Mouse (Mus musculus) embryonic stem cell, embryonic (primary cell): Measurements from ENCODE around the gene Kalrn.

Source experiments
- CTCF ChIA-PET, 4 experiments: fragments of 300-600 bp in 2 of 4; fragments of 350-600 bp in 2 of 4; sonication (Branson Sonifier 250); formaldehyde crosslinking; loops; one replicate each; lab custom pipeline; 2022; ENCODE audit warnings: inconsistent platforms in 2 of 4; lab: Charles Lee
- POLR2A ChIA-PET, 4 experiments: fragments of 300-600 bp in 2 of 4; fragments of 350-600 bp in 2 of 4; sonication (Branson Sonifier 250); formaldehyde crosslinking; loops; one replicate each; lab custom pipeline; 2022; ENCODE audit warnings: antibody characterized with exemption in 4 of 4, inconsistent platforms in 1 of 4; lab: Charles Lee

Kalrn gene

DNA sequence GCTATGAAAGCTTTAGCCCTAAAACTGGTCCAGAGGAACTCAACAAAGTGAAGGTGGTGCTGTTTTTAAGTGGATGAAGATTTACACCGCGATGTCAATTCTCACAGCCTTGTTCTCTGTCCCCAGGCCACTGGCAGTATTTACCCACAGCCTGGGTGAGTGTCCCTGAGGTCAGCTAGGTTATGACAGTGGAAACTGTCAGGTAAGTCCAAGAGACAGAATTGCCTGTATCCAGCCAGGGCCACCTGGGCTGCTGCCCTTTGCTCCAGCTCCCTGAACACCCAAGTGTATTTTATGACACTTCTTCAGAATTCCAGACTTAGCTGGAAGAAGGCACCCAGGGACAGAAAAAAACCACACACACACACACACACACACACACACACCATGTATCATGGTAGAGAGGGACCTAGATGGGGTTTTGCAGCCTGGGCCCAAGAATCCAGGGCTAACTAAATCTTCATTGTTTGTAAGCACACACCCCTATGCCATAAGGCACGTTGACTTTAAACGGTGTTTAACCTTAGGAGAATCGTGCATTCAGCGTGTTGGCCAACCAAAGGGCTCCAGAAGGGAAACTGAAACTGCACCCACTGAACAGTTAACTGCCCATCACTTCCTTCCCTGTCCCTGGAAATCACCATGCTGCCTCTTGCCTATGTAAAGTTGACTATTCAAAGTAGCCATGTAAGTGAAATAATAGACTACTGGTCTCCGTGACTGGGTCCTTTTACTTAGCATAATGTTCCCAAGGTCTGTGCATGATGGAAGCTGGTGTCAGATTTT is 462.3 kb downstream of the Kalrn start:
- ChIA-PET POLR2A (interaction anchor here in 3 of 4 experiments (0.6 to 2.5 kb wide), 10 partner anchors 10 to 376 kb away, joined by 3 to 12 read pairs (median 4); no protein-coding TSS in a partner anchor), CTCF (interaction anchor here in 3 of 4 experiments (0.6 to 4.3 kb wide), 10 partner anchors 9 to 290 kb away, joined by 3 to 49 read pairs (median 8); no protein-coding TSS in a partner anchor)

DNA sequence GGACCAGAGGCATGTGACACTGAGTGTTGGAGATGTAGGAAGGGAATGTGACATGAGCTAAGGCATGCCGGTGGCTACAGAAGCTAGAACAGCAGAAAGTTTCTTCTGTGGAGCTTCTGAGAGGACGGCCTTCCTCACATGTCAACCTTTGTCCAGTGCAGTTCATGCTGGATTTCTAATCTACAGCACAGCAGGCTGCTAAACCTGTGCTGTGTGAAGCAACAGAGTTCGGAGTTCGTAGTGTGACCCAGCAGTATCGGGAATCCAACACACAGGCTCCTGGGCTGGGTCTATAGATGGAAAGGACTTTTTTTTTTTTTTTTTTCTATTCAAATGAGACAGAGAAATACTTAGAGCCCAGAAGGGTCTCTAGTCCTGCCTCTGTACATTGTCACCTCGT is 468.9 kb downstream of the Kalrn start:
- ChIA-PET POLR2A (interaction anchor here in 2 of 4 experiments (0.8 to 4.2 kb wide), 7 partner anchors 8 to 24 kb away, joined by 3 to 22 read pairs (median 4); no protein-coding TSS in a partner anchor), CTCF (interaction anchor here in 2 of 4 experiments (0.7 to 1.2 kb wide), 2 partner anchors 22 to 219 kb away, joined by 3 read pairs; no protein-coding TSS in a partner anchor)

DNA sequence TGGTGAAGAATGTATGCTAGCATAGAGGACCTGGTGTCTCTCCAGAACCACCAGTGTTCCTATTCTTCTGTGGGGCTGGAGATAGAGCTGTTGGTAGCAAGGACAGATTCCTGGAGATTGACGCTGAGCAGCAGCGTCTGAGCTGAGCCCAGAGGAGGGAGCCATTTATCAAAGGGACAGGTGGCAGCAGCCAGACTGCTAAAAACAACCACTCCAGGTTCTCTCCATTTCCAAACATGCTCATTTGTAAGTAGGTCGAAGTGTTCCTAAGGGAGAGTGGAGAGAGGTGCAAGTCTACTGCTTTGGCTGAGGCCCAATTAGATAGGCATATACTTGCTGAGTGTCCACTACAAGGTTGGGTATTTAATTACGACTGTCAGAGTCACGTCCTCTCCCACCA is 470.6 kb downstream of the Kalrn start:
- ChIA-PET POLR2A (interaction anchor here in 1 of 4 experiments (0.7 to 4.2 kb wide), 3 partner anchors 8 to 53 kb away, joined by 3 to 22 read pairs (median 3); no protein-coding TSS in a partner anchor), CTCF (no interaction called here)

DNA sequence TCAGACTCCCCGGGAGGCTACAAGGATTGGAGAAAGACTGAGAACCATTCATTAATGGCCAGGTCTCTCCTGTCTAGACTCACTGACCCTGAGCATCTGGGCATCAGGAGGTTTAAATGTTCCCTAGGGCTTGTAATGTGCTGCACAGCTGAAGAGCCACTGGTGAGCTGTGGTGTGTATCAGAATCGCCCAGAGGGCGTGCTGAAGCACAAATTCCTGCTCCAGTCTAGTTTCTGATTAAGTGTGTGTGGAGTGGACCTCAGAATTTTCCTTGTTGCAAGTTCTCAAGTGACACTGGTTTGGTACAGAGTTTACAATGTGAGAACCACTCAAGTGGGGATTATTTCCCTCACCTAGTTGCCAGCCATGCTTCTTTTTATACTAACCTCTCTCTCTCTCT is 473.5 kb downstream of the Kalrn start:
- ChIA-PET CTCF (interaction anchor here in 1 of 4 experiments (1.0 kb wide), 1 partner anchor 18 kb away, joined by 3 read pairs; no protein-coding TSS in a partner anchor), POLR2A (interaction anchor here in 2 of 4 experiments (1.0 to 1.5 kb wide), 2 partner anchors 12 to 14 kb away, joined by 4 read pairs; no protein-coding TSS in a partner anchor)

DNA sequence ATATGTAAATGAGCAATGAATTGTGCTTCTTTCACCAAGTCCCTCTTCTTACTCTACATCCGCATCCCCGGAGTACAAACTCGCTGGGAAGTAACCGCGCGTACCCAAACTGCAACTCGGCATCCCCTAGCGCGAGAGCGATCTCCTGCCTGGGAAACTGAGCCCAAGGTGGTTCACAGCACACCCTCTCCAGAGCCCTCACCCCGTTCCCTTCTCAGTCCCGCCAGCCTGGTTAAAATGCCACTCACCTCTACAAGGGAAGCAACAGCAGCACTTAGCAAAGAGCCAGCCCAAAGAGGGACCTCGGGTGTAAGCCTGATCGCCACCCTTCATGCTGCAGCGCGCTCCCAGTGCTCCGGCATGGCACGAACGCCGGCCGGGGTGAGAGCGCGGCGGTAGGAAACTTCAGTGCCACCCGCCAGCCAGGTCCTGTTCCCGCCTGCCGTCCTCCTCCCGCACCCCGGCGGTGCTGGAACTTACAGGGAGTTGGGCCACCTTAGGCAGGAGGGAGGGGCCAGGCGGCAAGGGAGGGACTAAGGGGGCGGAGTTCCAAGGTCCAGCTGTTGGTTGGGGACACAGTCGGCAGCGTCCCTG is 477.7 kb downstream of the Kalrn start:
- ChIA-PET CTCF (interaction anchor here in 3 of 4 experiments (0.5 to 3.5 kb wide), 9 partner anchors 13 to 275 kb away, joined by 3 to 18 read pairs (median 4); no protein-coding TSS in a partner anchor), POLR2A (interaction anchor here in 3 of 4 experiments (0.6 to 4.4 kb wide), 14 partner anchors 7 to 115 kb away, joined by 3 to 24 read pairs (median 4); no protein-coding TSS in a partner anchor)

DNA sequence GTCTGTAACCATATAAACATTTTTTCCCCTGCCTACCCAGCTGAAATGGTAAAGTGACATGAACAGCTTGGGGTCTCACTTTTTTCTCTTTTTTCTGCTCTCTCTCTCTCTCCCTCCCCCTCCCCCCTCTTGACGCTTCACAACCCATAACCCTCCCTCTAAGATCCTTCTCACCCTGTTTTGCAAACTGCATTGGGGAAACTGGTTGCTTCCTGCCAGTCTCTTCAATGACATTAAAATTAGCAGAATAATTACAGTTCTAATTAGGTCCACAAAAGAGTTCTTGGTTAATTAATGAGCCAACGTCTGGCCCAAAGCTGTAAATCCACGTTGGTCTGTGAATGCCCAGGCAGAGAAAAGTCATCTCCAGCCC is 478.3 kb downstream of the Kalrn start:
- CTCF ChIA-PET, result interaction anchor here (0.6 to 3.5 kb wide), 9 partner anchors 12 to 360 kb away, joined by 3 to 18 read pairs (median 5); no protein-coding TSS in a partner anchor
- POLR2A ChIA-PET, result interaction anchor here in 2 of 4 experiments (1.2 to 4.4 kb wide), 11 partner anchors 8 to 265 kb away, joined by 3 to 28 read pairs (median 4); partner anchors contain the start of gene Itgb5 (in 1 of the 2)

DNA sequence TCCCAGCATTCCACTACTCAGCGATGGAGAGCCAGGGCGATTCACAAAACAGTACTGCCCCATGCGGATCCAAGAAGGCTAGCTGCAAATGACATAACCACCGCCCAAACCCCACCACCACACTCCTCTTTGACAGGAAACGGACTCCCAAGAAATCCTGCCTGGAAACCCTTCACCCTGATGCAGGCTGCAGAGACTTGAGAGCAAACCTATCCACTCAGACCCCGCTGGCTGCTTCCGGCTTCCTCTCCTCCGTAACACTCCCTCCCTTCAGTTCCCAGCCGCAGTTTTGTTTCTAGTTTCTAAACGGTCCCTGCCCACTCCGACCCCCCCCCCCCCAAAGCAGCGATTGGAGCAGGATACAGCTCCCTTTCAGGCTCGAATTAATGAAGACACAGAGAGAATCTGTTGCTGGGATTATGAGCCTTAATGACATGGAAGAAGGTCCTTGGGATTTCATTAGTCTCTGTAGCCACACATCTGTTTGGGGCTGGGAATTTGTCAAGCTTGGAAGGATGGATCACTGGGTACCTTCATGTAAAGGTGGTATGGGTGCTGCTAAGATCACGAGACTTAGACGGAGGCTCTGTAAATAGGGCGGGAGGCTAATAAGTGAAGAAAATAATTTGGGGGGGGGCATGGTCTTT is 478.8 kb downstream of the Kalrn start:
- ChIA-PET POLR2A (interaction anchor here in 3 of 4 experiments (0.7 to 4.4 kb wide), 21 partner anchors 8 to 264 kb away, joined by 3 to 28 read pairs (median 4); partner anchors contain the start of gene Itgb5 (in 1 of the 3)), CTCF (interaction anchor here (0.6 to 3.5 kb wide), 15 partner anchors 12 to 572 kb away, joined by 3 to 18 read pairs (median 3); no protein-coding TSS in a partner anchor)

DNA sequence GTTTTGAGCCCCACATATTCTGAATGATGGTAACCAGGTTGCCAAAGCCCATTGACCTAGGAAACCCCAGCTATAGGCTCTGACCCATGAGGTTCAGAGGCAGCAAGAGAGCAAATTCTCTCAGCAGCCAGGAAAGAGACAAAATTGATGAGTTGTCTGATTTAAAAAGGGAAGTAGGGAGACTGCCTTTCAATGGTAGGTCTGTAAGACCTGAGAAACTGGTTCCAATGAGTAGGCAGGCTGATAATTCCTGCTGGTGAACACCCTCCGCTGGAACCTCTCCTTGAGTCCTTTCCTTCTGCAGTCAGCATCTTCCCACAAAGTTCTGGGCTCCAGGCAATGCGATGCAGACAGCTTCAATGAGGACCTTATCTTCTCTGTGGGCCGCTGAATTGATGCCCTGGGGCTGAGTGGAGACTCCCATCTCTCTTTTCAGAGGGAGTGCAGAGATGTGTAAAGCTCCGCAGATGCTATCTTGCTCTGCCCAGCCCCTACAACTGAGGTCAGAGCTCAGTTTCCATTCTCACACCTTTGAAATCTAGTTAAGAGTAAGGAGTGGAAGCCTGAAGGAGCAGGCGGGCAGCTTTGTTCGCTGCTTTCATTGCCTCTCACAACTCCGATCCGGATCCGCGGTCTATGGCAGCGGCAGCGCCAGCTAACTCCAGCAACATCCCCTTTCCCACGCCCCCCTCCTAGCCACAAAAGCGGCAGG is 479.4 kb downstream of the Kalrn start:
- POLR2A ChIA-PET, result interaction anchor here in 3 of 4 experiments (0.7 to 4.4 kb wide), 22 partner anchors 7 to 264 kb away, joined by 3 to 28 read pairs (median 4); partner anchors contain the start of gene Itgb5 (in 1 of the 3)

DNA sequence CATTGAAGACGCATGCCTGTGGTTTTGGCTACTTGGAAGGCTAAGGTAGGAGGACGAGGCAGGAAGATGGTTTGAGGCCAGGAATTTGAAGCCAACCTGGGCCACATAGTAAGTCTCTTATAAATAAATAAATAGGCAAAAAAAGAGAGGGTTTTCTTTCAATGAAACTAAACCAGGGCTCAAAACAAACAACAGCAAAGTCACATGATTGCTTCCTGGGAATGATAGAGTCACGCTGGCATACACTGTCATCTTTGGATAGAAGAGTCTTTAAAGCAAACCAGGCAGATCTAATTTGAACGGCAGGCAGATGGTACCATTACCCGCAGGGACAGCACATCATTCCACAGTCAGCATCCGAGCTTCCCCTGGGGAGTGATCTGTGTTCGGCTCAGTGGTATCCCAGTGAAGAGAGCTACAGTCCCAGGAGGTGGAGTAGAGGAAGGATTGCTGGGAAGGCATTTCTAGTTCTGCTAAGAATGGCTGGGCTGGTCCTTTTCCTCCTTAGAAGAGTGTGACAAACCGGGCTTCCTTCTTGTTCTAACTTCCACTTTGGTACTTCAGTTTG is 483.7 kb downstream of the Kalrn start:
- CTCF ChIA-PET, result interaction anchor here in 1 of 4 experiments (1.3 kb wide), 1 partner anchor 7 kb away, joined by 3 read pairs; no protein-coding TSS in a partner anchor
- POLR2A ChIA-PET, result no interaction called here

More for the DNA sequence above, 479.4 kb downstream of the Kalrn start:
- CTCF ChIA-PET, result interaction anchor here (0.6 to 3.5 kb wide), 14 partner anchors 11 to 1640 kb away, joined by 3 to 18 read pairs (median 3); no protein-coding TSS in a partner anchor

DNA sequence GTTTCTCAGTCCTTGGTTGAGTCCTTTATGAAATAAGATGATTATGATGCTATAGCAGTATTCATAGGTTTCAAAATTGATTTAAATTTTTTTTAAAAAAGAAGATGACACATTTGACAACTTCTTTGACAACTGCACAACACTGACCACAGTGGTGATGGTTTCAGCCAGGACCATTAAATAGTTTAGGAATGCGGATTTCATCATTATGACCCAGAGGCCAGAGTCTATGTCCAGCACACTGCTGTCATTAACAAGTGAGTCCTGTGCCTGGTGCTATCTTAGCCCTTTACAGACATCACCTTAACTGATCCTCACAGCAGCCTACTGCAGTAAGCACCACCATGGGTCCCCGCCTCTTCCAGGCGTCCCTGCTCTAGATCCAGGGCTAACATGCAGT is 484.3 kb downstream of the Kalrn start:
- POLR2A ChIA-PET, result interaction anchor here in 1 of 4 experiments (1.6 to 5.5 kb wide), 3 partner anchors 7 to 25 kb away, joined by 8 to 22 read pairs (median 10); no protein-coding TSS in a partner anchor
- CTCF ChIA-PET, result no interaction called here

DNA sequence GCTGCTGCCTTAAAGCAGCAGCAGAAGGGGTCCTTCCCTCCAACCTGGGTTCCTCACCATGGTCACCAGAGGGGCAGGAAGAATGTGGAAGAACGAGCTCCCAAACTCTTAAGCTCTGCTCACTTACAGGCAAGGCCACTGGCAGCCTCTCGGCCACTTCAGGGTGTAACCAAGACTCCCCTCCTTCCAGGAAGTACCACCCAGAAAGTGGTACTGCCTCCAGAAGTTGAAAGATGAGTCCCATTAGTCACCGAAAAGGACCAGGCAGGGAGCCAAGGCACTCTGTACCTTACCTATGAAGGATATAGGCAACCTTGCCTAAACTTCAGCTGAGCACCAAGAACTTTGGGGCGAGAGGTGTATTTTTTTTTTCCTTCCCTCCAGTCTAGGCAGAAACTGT is 485.0 kb downstream of the Kalrn start:
- ChIA-PET POLR2A (interaction anchor here in 2 of 4 experiments (0.6 to 5.5 kb wide), 12 partner anchors 8 to 343 kb away, joined by 3 to 22 read pairs (median 4); no protein-coding TSS in a partner anchor), CTCF (interaction anchor here in 2 of 4 experiments (1.2 to 1.8 kb wide), 2 partner anchors 19 to 24 kb away, joined by 3 to 5 read pairs; no protein-coding TSS in a partner anchor)

DNA sequence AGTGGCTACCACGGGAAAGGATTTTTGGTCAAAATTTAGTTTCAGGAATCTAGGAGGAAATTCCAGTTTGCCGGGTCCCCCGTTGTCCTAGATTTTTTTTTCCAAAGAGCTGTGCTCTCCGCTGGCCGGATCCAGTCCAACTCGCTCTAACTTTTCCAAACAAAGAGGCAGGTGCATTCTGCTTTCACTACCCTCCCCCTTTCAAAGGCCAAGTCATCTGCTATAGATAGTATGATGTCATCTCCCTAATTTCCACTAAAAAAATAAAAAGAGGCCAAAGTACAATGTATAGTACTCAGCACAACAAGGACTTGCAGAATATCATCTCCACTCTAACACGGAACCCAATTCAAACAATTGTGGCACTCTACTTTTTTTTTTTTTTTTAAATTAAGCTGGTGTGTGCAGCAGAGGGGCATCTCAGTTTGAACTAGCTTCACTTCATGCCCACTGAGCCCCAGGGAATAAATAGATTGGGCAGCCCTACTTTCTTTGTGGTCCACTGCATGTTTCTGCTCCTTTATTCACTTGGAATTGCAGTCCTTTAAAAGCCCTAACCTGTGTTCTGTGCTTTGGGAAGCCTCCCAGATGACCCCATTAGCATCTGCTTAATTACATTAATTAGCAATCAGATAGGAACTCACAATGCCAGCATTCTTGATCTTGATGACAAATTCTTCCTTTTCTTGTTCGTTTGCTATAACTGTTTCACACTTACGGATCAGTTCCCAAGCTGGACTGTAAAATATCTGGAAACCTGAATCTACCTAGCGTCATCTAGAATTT is 489.0 kb downstream of the Kalrn start:
- POLR2A ChIA-PET, result interaction anchor here in 2 of 4 experiments (0.7 to 5.5 kb wide), 5 partner anchors 9 to 28 kb away, joined by 3 to 28 read pairs (median 4); no protein-coding TSS in a partner anchor
- CTCF ChIA-PET, result interaction anchor here in 2 of 4 experiments (0.6 to 3.3 kb wide), 3 partner anchors 13 to 264 kb away, joined by 3 to 25 read pairs (median 4); no protein-coding TSS in a partner anchor

DNA sequence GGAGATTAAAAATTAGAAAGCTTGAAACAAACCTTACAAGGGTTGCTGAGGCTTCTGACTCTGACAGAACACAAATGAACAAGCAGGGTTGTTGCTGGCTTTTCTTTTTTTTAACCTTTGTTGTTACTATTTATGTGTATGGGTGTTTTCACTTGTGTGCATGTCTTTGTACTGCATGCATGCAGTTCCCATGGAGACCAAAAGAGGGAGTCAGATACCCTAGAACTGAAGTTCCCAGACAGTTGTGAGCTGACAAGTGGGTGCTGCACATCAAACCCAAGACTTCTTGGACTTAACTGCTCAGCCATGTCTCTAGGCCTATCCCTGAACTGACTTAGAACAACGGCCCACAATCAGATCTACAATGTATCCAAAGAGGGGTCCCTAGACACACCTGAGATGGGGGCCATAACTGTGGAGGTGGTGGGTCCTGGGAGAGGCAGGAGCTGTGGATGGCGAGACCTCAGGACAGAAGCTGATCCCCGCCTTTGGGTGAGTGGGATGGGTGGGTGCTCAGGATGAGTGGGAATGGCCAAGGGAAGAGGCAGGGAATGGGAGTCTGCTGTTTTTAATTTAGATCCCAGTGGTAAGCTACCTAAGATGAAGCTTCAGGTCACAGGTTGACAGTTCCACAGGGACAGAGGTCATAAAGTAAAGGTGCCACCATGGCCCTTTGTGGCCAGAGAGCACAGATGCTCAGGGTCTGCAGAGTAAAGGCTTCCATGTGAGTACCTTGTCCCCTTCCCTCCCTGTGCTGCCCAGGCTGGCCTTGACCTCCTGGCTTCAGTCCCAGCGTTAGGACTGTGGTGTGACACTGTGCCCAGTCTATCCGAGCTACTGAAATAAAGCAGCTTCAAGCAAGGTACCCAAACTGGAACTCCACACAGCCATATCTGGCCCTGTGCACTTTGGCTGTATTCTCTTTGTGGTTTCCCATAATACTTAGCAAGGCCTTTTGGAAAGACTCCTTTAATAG is 490.6 kb downstream of the Kalrn start:
- POLR2A ChIA-PET, result interaction anchor here (0.6 to 3.8 kb wide), 30 partner anchors 10 to 264 kb away, joined by 3 to 28 read pairs (median 5); partner anchors contain the start of gene Itgb5 (in 1 of the 4)
- CTCF ChIA-PET, result interaction anchor here (0.5 to 3.3 kb wide), 37 partner anchors 8 to 348 kb away, joined by 3 to 33 read pairs (median 4); no protein-coding TSS in a partner anchor

DNA sequence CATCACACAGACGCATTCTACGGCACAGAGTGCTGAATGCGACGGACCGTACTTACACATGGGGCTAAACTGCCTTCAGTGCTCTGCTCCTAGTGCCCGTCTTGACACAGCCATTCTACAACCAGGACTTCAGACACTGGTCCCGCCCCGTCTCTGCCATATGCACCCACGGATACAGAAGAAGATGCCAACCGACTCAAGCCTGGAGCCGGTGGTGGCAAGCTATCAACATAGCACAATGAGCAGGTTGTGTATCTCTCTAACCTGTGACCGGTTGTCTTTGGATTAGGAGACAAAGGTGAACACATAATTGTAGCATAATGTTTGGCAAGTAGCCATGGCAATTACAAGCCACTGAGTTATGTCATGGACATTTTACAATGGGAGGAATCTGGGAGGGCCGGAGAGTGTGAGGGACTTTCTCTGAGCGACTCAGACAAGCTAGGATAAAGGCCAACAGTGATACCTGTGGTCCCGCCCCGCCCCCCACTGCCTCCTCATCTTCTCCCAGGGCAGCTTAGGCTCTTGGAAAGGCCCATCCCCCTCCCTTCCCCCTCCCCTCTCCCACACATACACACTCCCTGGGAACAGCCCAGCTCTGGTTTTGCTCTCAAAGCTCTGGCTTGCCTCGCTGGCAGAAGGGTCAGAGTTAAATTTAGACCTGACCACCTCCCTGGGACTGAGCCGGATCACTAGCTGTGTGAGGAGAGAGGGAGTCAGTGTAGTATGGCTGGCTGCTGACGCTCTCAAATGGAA is 491.5 kb downstream of the Kalrn start:
- ChIA-PET POLR2A (interaction anchor here (0.6 to 3.8 kb wide), 29 partner anchors 9 to 429 kb away, joined by 3 to 28 read pairs (median 6); partner anchors contain the start of gene Itgb5 (in 1 of the 4)), CTCF (interaction anchor here (0.5 to 3.3 kb wide), 29 partner anchors 8 to 1545 kb away, joined by 3 to 33 read pairs (median 5); no protein-coding TSS in a partner anchor)
